Mouse (Mus musculus): ENCODE data around the gene Sh3gl2.

DNA sequence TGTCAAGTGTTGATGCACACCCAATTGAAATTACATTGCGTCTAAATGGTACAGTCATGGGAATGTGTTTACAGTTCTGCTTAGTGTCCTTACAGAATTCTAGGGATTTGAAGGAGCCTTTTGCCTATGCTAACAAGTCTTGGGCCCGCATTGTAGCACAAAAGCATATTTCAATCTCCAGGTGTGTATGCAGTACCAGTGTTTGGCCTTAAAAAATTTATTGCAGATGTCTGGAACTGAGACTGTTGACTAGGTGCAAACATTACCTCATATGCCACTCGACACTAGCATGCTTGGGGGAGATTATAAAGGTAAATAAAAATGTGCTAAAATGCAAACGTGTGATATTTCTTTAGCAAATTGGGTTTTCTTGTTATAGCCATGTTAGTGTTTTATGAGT is 384.0 kb downstream of the Sh3gl2 start:
- no peak for TF ChIP-seq CTCF (IDR thresholded peaks at IDR 0.05; ENCODE audit: borderline replicate concordance, extremely low read depth, insufficient read depth, insufficient read length)
- no peak for TF ChIP-seq POLR2A (IDR thresholded peaks at IDR 0.05; ENCODE audit: borderline replicate concordance, extremely low read depth, insufficient read depth, insufficient read length, poor library complexity, severe bottlenecking)
